Mouse (Mus musculus): ENCODE measurements around the gene Abca1.

DNA sequence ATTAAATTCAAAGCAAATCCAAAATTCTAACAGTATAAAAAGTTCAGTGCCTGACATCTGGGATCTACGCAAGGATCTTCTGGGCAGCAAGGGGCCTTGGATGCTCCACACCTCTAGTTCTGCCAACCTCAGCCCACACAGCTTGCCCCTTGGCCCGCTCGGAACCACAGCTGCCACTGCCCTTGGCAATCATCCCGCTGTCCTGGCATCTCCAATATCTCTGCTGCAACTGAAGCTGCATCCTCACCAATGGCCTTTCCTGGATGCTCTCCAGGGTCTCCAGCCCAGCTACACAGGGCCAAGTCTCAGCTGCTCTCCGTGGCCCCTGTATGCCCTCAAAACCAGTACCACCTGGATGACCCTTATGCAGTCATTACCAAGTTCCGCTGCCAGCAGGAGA lies 160.2 kb downstream of the Abca1 start:
- TF ChIP-seq ZNF384 (IDR thresholded peaks at IDR 0.05; ENCODE audit: low read depth, low read length) = no peak
- no peak for TF ChIP-seq MAFK (IDR thresholded peaks at IDR 0.05; ENCODE audit: insufficient read depth, low read depth, low read length)
- no peak for TF ChIP-seq ZC3H11A (IDR thresholded peaks at IDR 0.05; ENCODE audit: borderline replicate concordance, low read depth, low read length)
- no peak for TF ChIP-seq HCFC1 (IDR thresholded peaks at IDR 0.05; ENCODE audit: borderline replicate concordance, insufficient read depth, low read length)
- no peak for TF ChIP-seq CHD2 (IDR thresholded peaks at IDR 0.05; ENCODE audit: low read depth, low read length)

Data from ES-E14 (cell line).